Mouse (Mus musculus): ENCODE data around the gene Taf6l. TPM values are rescaled to one million over a fixed set of nuclear protein-coding genes. Genes with fewer than 3 reads are reported as not detected.
A peak's percentile ranks its signal among the peaks of the same experiment; 100 is the strongest.

The Taf6l gene
- total RNA-seq, 1 experiment, result 29.4 TPM

DNA sequence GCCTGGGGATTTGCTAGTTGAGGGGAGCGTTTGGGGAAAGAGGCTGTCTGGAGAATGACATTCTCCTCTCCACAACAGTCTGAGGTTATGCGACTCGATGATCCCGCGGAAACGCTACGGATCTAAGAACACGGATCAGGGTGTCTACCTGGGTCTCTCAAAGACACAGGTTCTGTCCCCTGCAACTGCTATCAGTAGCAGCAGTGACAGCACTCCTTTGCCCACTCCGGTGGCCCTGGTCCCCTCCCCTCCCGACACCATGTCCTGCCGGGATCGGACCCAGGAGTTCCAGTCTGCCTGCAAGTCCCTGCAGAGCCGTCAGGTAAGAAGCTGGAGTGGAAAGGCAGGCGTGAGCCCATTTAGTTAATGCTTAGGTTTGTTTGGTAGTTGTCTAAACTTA, 44.0 kb downstream of the Taf6l start:
- Histone ChIP-seq H3K9me3 (ENCODE audit: control insufficient read depth, insufficient read depth, low read depth, low read length) (no peaks in the 10 kb centered on the region), H3K4me1 (ENCODE audit: control insufficient read depth in 2 of 2, insufficient read depth in 2 of 2, low read length in 2 of 2, poor library complexity in 1 of 2) (no peaks in the 10 kb centered on the region), H3K27ac (ENCODE audit: insufficient read depth, low read depth, low read length, poor library complexity, severe bottlenecking) (no peak overlapping the region), H3K4me3 (ENCODE audit: insufficient read depth in 1 of 2, low read depth in 1 of 2, low read length in 2 of 2, poor library complexity in 1 of 2, severe bottlenecking in 1 of 2) (peak overlapping the region; percentile 88 to 89), H3K36me3 (ENCODE audit: control insufficient read depth, insufficient read depth, low read length, poor library complexity, severe bottlenecking) (peaks cover 28% of the 10 kb centered on the region), H3K9ac (ENCODE audit: insufficient read depth, low read depth, low read length, poor library complexity, severe bottlenecking) (peak overlapping the region; percentile 81)
- in situ Hi-C loops (cut with MboI; ENCODE audit: low sequenced_read_pairs in 2 of 2, unreplicated experiment in 2 of 2), result no loop called here
- no peak for DNase-seq (ENCODE audit: low read depth, low spot score)
- TF ChIP-seq ZNF384 (IDR thresholded peaks at IDR 0.05; ENCODE audit: low read depth, low read length) (no peak), MAFK (IDR thresholded peaks at IDR 0.05; ENCODE audit: insufficient read depth, low read depth, low read length) (no peak), ZC3H11A (IDR thresholded peaks at IDR 0.05; ENCODE audit: borderline replicate concordance, low read depth, low read length) (no peak), HCFC1 (IDR thresholded peaks at IDR 0.05; ENCODE audit: borderline replicate concordance, insufficient read depth, low read length) (no peak), CHD2 (IDR thresholded peaks at IDR 0.05; ENCODE audit: low read depth, low read length) (no peak)

DNA sequence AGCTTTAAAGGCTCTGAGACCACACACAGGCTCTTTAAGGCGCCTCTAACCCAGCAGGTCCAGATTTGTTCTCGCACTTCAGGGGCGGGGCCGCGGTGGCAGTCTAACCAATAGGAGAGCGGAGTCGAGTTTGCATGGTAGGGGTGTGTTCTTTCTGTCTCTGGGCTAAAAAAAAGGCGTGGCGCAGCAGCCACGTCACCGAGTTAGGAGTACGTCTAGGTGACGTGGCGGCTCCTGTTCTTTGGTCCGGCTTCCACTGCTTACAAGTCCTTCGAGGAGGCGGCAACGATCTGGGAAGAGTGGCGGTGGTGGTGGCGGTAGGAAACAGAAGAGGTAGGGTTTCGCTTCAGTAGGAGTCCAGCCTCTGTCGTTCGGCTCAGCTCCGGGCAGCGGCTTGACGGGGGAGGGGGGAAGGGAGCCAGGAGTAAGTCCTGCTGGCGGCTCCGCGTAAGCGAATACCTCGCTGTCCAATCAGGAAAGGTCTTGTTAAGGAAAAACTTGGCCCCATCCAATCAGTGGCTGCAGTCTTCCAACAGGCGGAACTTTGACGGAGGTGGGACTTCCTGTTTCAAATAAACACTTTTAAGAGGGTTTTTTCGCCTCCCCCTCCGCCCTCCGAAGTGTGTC, 44.9 kb downstream of the Taf6l start, which contains the start of gene Stx5a:
Stx5a (plus strand) TSS at position 171 of the 627 bp plus-strand sequence.
- Histone ChIP-seq H3K9me3 (ENCODE audit: control insufficient read depth, insufficient read depth, low read depth, low read length) (no peaks in the 10 kb centered on the region), H3K4me1 (ENCODE audit: control insufficient read depth in 2 of 2, insufficient read depth in 2 of 2, low read length in 2 of 2, poor library complexity in 1 of 2) (no peaks in the 10 kb centered on the region), H3K27ac (ENCODE audit: insufficient read depth, low read depth, low read length, poor library complexity, severe bottlenecking) (peak within 1 kb of the TSS; percentile 95), H3K36me3 (ENCODE audit: control insufficient read depth, insufficient read depth, low read length, poor library complexity, severe bottlenecking) (peaks cover 28% of the 10 kb centered on the region), H3K9ac (ENCODE audit: insufficient read depth, low read depth, low read length, poor library complexity, severe bottlenecking) (peak within 1 kb of the TSS; percentile 96), H3K4me3 (ENCODE audit: insufficient read depth in 1 of 2, low read depth in 1 of 2, low read length in 2 of 2, poor library complexity in 1 of 2, severe bottlenecking in 1 of 2) (peak within 1 kb of the TSS; percentile 88 to 89)
- TF ChIP-seq ZNF384 (IDR thresholded peaks at IDR 0.05; ENCODE audit: low read depth, low read length) (0 out of 2 replicates have a peak, but pooled peaks have one; percentile 36), HCFC1 (IDR thresholded peaks at IDR 0.05; ENCODE audit: borderline replicate concordance, insufficient read depth, low read length) (no peak), CHD2 (IDR thresholded peaks at IDR 0.05; ENCODE audit: low read depth, low read length) (peak; percentile 85)
- DNase-seq (ENCODE audit: low read depth, low spot score), result peak; percentile 98
- in situ Hi-C loops (cut with MboI; ENCODE audit: low sequenced_read_pairs in 2 of 2, unreplicated experiment in 2 of 2), result no loop called here

DNA sequence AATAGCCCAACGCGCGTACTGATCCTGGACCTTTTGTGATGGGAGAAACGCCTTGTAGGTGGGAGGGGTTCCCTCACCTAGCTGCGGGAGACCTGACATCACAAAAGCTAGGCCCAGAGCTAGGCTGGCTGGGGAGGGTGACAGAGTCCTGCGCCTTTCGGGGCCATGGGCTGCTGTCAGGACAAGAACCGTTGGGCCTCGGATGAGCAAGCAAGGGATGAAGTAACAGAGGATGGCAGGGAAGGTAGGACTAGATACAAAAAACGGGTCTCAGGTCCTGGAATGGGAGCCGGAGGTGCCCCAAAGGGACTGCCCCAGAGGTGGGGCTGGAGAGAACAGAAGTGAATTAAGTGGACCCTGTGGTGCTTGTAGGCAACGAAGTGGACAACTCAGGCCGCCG, 45.6 kb downstream of the Taf6l start, which contains the start of gene 1700092M07Rik:
1700092M07Rik (plus strand) TSS at position 116 of the 400 bp plus-strand sequence.
- DNase-seq (ENCODE audit: low read depth, low spot score), result no peak

DNA sequence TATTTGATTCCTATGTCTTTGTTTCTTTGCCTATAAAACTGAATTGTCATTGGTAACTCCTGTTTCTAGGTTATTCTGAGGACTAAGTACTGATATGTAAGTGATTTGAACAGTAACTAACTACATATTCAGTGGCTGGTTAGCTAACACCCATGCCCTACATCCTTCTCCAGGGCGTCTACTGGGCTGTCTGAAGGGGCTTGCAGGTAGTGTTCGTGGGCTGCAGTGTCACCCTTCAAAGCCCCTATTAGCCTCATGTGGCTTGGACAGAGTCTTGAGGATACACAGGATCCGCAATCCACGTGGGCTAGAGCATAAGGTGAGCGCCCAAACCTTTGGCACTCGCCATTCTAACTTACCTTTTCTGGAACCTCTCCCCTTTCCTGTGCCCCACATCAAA, 46.6 kb downstream of the Taf6l start:
- in situ Hi-C loops (cut with MboI; ENCODE audit: low sequenced_read_pairs in 2 of 2, unreplicated experiment in 2 of 2), result no loop called here
- H3K4me3 ChIP-seq (ENCODE audit: insufficient read depth in 1 of 2, low read depth in 1 of 2, low read length in 2 of 2, poor library complexity in 1 of 2, severe bottlenecking in 1 of 2), result no peak overlapping the region
- TF ChIP-seq HCFC1 (IDR thresholded peaks at IDR 0.05; ENCODE audit: borderline replicate concordance, insufficient read depth, low read length), result no peak
- H3K4me1 ChIP-seq (ENCODE audit: control insufficient read depth in 2 of 2, insufficient read depth in 2 of 2, low read length in 2 of 2, poor library complexity in 1 of 2), result no peaks in the 10 kb centered on the region
- no peak overlapping the region for H3K9ac ChIP-seq (ENCODE audit: insufficient read depth, low read depth, low read length, poor library complexity, severe bottlenecking)
- no peaks in the 10 kb centered on the region for H3K9me3 ChIP-seq (ENCODE audit: control insufficient read depth, insufficient read depth, low read depth, low read length)
- peaks cover 27% of the 10 kb centered on the region for H3K36me3 ChIP-seq (ENCODE audit: control insufficient read depth, insufficient read depth, low read length, poor library complexity, severe bottlenecking)
- no peak for DNase-seq (ENCODE audit: low read depth, low spot score)
- H3K27ac ChIP-seq (ENCODE audit: insufficient read depth, low read depth, low read length, poor library complexity, severe bottlenecking), result no peak overlapping the region

More for the DNA sequence above, 45.6 kb downstream of the Taf6l start, which contains the start of gene 1700092M07Rik:
- in situ Hi-C loops (cut with MboI; ENCODE audit: low sequenced_read_pairs in 2 of 2, unreplicated experiment in 2 of 2), result no loop called here
- H3K4me1 ChIP-seq (ENCODE audit: control insufficient read depth in 2 of 2, insufficient read depth in 2 of 2, low read length in 2 of 2, poor library complexity in 1 of 2), result no peaks in the 10 kb centered on the region
- peaks cover 27% of the 10 kb centered on the region for H3K36me3 ChIP-seq (ENCODE audit: control insufficient read depth, insufficient read depth, low read length, poor library complexity, severe bottlenecking)
- peak within 1 kb of the TSS; percentile 96 for H3K9ac ChIP-seq (ENCODE audit: insufficient read depth, low read depth, low read length, poor library complexity, severe bottlenecking)
- peak within 1 kb of the TSS; percentile 95 for H3K27ac ChIP-seq (ENCODE audit: insufficient read depth, low read depth, low read length, poor library complexity, severe bottlenecking)
- peak within 1 kb of the TSS; percentile 88 to 89 for H3K4me3 ChIP-seq (ENCODE audit: insufficient read depth in 1 of 2, low read depth in 1 of 2, low read length in 2 of 2, poor library complexity in 1 of 2, severe bottlenecking in 1 of 2)
- TF ChIP-seq HCFC1 (IDR thresholded peaks at IDR 0.05; ENCODE audit: borderline replicate concordance, insufficient read depth, low read length), result no peak
- no peak for TF ChIP-seq ZNF384 (IDR thresholded peaks at IDR 0.05; ENCODE audit: low read depth, low read length)
- TF ChIP-seq CHD2 (IDR thresholded peaks at IDR 0.05; ENCODE audit: low read depth, low read length), result no peak
- TF ChIP-seq MAFK (IDR thresholded peaks at IDR 0.05; ENCODE audit: insufficient read depth, low read depth, low read length), result no peak
- TF ChIP-seq ZC3H11A (IDR thresholded peaks at IDR 0.05; ENCODE audit: borderline replicate concordance, low read depth, low read length), result no peak
- no peaks in the 10 kb centered on the region for H3K9me3 ChIP-seq (ENCODE audit: control insufficient read depth, insufficient read depth, low read depth, low read length)

DNA sequence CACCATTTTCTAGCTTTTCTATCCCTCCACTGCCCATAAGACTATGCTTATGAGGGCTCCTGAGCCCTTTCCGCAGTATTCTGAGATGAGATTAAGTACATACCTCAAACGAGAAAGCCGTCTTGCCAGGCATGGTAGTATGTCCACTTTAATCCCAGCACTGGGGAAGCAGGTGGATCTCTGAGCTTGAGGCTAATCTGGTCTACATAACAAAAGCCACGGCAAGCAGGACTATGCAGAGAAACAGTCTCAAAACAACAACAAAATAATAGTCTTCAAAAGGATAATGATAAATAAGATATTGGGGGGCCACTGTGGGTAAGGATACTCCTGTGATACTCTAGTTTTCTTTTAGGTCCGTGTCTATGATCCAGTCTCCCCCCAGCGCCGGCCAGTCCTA, 47.3 kb downstream of the Taf6l start:
- Histone ChIP-seq H3K9ac (ENCODE audit: insufficient read depth, low read depth, low read length, poor library complexity, severe bottlenecking) (no peak overlapping the region), H3K36me3 (ENCODE audit: control insufficient read depth, insufficient read depth, low read length, poor library complexity, severe bottlenecking) (peaks cover 27% of the 10 kb centered on the region), H3K4me3 (ENCODE audit: insufficient read depth in 1 of 2, low read depth in 1 of 2, low read length in 2 of 2, poor library complexity in 1 of 2, severe bottlenecking in 1 of 2) (no peak overlapping the region), H3K27ac (ENCODE audit: insufficient read depth, low read depth, low read length, poor library complexity, severe bottlenecking) (no peak overlapping the region), H3K9me3 (ENCODE audit: control insufficient read depth, insufficient read depth, low read depth, low read length) (no peaks in the 10 kb centered on the region), H3K4me1 (ENCODE audit: control insufficient read depth in 2 of 2, insufficient read depth in 2 of 2, low read length in 2 of 2, poor library complexity in 1 of 2) (no peaks in the 10 kb centered on the region)
- TF ChIP-seq CHD2 (IDR thresholded peaks at IDR 0.05; ENCODE audit: low read depth, low read length) (no peak), ZC3H11A (IDR thresholded peaks at IDR 0.05; ENCODE audit: borderline replicate concordance, low read depth, low read length) (no peak), ZNF384 (IDR thresholded peaks at IDR 0.05; ENCODE audit: low read depth, low read length) (no peak), HCFC1 (IDR thresholded peaks at IDR 0.05; ENCODE audit: borderline replicate concordance, insufficient read depth, low read length) (no peak), MAFK (IDR thresholded peaks at IDR 0.05; ENCODE audit: insufficient read depth, low read depth, low read length) (no peak)
- DNase-seq (ENCODE audit: low read depth, low spot score), result no peak
- in situ Hi-C loops (cut with MboI; ENCODE audit: low sequenced_read_pairs in 2 of 2, unreplicated experiment in 2 of 2), result no loop called here

All from ES-E14 (cell line).